ENCODE assay signal across 13 mouse cellular contexts in genomic region chr15:85458631-85459082, GRCm38 (mm10). TPM values are rescaled to one million over a fixed set of nuclear protein-coding genes. Genes with fewer than 3 reads are reported as not detected.
DNase-seq lines count a peak whose midpoint lies in the region; ATAC-seq lines count a peak whose summit lies in the region.
"Had no signal": no experiment of that assay in that cellular context is flagged by ENCODE, and none has a peak within 500 bp of the region (broad histone marks: within the 10 kb centered on the region; RNA-seq: fewer than 3 reads in every experiment).

No protein-coding gene starts in this region.

- no peak for DNase-seq in frontal cortex, adult 2 months (ENCODE audit: extremely low spot score in 1 of 2, low spot score in 1 of 2)
- peak; percentile 67 for DNase-seq in embryo, embryonic 11 days
- DNase-seq in hindbrain, embryonic 10.5 days (ENCODE audit: low spot score): peak; percentile 48
- DNase-seq in cerebellum, postnatal 25 days: no peak
- DNase-seq in urinary bladder, postnatal 36 days (ENCODE audit: low spot score in 2 of 2): no peak
- no peak for DNase-seq in gastrocnemius, adult 18-20 months (ENCODE audit: low spot score)
- DNase-seq: liver, postnatal 0 days; right cerebral cortex, postnatal 4 days had no signal

- no peaks in the 10 kb centered on the region for H3K9me3 ChIP-seq in hindbrain, embryonic 10.5 days
- no peaks in the 10 kb centered on the region for H3K9me3 ChIP-seq in midbrain, embryonic 12.5 days
- H3K9me3 ChIP-seq: heart, embryonic 12.5 days had no signal

- peaks cover 88% of the 10 kb centered on the region for H3K4me1 ChIP-seq in hindbrain, embryonic 10.5 days (replicated peaks)
- peaks cover 99% of the 10 kb centered on the region for H3K4me1 ChIP-seq in midbrain, embryonic 12.5 days

- H3K9ac ChIP-seq in midbrain, embryonic 12.5 days (replicated peaks): no peak overlapping the region
- H3K9ac ChIP-seq: heart, embryonic 12.5 days; liver, postnatal 0 days had no signal

- peaks cover 40% of the 10 kb centered on the region for H3K36me3 ChIP-seq in hindbrain, embryonic 10.5 days
- peaks cover 8% of the 10 kb centered on the region; the same call in 1 of the 2 replicates for H3K36me3 ChIP-seq in midbrain, embryonic 12.5 days

- peak overlapping the region; percentile 87 for H3K27ac ChIP-seq in hindbrain, embryonic 10.5 days
- H3K27ac ChIP-seq in midbrain, embryonic 12.5 days (replicated peaks): peak overlapping the region; percentile 90

- WGBS in hindbrain, embryonic 10.5 days: 21% methylated on average over 4 of the region's 4 CpGs
- 5% methylated on average over 4 of the region's 4 CpGs for WGBS in midbrain, embryonic 12.5 days

- ATAC-seq in frontal cortex, adult (ENCODE audit: low TSS enrichment): peak; percentile 31; the same call in 1 of the 2 replicates
- peak; percentile 76 for ATAC-seq in midbrain, embryonic 12.5 days (ENCODE audit: low FRiP score, low read depth)
- ATAC-seq: liver, postnatal 0 days had no signal

- H3K4me2 ChIP-seq in midbrain, embryonic 12.5 days (replicated peaks): peak overlapping the region; percentile 18; the same call in 1 of the 2 replicates
- H3K4me2 ChIP-seq: heart, embryonic 12.5 days had no signal

- 0 out of 2 replicates have a peak overlapping the region, but pooled peaks have one; percentile 0 for H3K4me3 ChIP-seq in hindbrain, embryonic 10.5 days
- H3K4me3 ChIP-seq in midbrain, embryonic 12.5 days: no peak overlapping the region
- H3K4me3 ChIP-seq: heart, embryonic 12.5 days had no signal

- peaks cover 32% of the 10 kb centered on the region for H3K27me3 ChIP-seq in hindbrain, embryonic 10.5 days (ENCODE audit: insufficient read depth, poor library complexity, severe bottlenecking)
- H3K27me3 ChIP-seq in midbrain, embryonic 12.5 days: peaks cover 49% of the 10 kb centered on the region

RNA-seq across cellular contexts. Expression of gene 7530416G11Rik, which starts 44.4 kb away (rescaled TPM):
- polyA plus RNA-seq in frontal cortex, adult 2 months (2012; rRNA removed): 0.15 TPM in 1 of 2 replicates, not detected in the other
- polyA plus RNA-seq in hindbrain, embryonic 10.5 days (2016; fragmentation: Nextera tagmentation; extraction: Ambion mirVana): not detected in 2 replicates
- not detected in 2 replicates for polyA plus RNA-seq in midbrain, embryonic 12.5 days (2016; fragmentation: Nextera tagmentation; extraction: Ambion mirVana)
- not detected for total RNA-seq in gastrocnemius, adult 18-20 months (2021)
- total RNA-seq: layer of hippocampus, adult 8-10 months had no signal
- polyA plus RNA-seq: heart, embryonic 12.5 days; limb, embryonic 11.5 days; liver, postnatal 0 days had no signal

Comparison
In these comparisons a context has a peak if more than half of its experiments do, and no peak if none do; other contexts are left out.
1. DNase-seq: peak in embryo, embryonic 11 days (single experiment) and hindbrain, embryonic 10.5 days (single experiment); none in frontal cortex, adult 2 months (0 of 2), cerebellum, postnatal 25 days (0 of 2), urinary bladder, postnatal 36 days (0 of 2) and gastrocnemius, adult 18-20 months (single experiment).